Mouse (Mus musculus) spleen, adult 2 months (tissue): Measurements from ENCODE around the gene Olfr65.

Experiments
- CTCF ChIP-seq: fragments of 200-500 bp; IDR thresholded peaks from 2 replicates; pipeline ENCODE4 v1.5.1; 2011; ENCODE audit warnings: mild to moderate bottlenecking, inconsistent platforms; ENCODE audit not compliant: insufficient read depth, insufficient read length, insufficient replicate concordance; ENCODE audit errors: extremely low read depth
- POLR2A ChIP-seq: fragments of 200-500 bp; IDR thresholded peaks from 2 replicates; pipeline ENCODE4 v1.6.1; 2011; ENCODE audit warnings: low read depth, low read length, inconsistent platforms

GRCm38 (mm10) chr7:103860855-103861254, 42.4 kb upstream of the Olfr65 start:
- TF ChIP-seq CTCF (no peak), POLR2A (no peak)
